Mouse (Mus musculus) heart, adult 2 months (tissue): ENCODE data around the gene Pcsk6.

Experiments used
- CTCF ChIP-seq: fragments of 200-600 bp; IDR thresholded peaks from 2 replicates; pipeline ENCODE4 v1.8.1; 2022; ENCODE audit warnings: antibody characterized with exemption, mild to moderate bottlenecking, moderate library complexity
- EP300 ChIP-seq: fragments of 200-500 bp; IDR thresholded peaks from 2 replicates; pipeline ENCODE4 v1.6.1; 2011; ENCODE audit warnings: low read depth, low read length, control low read depth; ENCODE audit not compliant: insufficient read depth

- no peak for TF ChIP-seq CTCF
- TF ChIP-seq EP300, result no peak
Observed at GRCm38 (mm10) chr7:65906528-65907272, 45.2 kb downstream of the Pcsk6 start.
